Mouse (Mus musculus): ENCODE data around the gene Hexa. TPM values are rescaled to one million over a fixed set of nuclear protein-coding genes. Genes with fewer than 3 reads are reported as not detected.

Hexa gene
- total and polyA plus RNA-seq, 3 experiments: 44.3 to 54.0 TPM; not detected in 1

DNA sequence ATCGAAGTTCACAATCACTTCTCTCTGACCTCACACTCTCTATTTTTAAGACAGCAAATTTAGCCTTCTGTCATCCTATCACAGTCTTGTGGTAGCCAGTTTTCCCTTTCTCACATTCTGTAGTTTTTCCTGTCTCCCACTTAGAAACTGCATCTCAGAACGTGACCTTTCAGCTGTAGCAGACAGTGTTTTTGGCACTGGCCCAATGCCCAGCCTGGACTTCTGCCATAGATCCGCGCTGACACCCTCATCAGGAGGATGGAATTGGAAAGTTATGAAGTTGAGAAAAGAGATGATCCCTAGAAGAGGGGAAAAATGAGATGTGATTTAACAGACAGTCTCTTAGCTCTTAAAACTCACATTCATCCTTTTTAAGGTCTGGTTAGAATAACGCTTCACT, 20.4 kb upstream of the Hexa start:
- Histone ChIP-seq H3K36me3 (ENCODE audit: control insufficient read depth in 1 of 2, insufficient read depth in 2 of 2, low read length in 2 of 2) (peaks cover 0 to 10% of the 10 kb centered on the region in 2 experiments; a peak in 2 of 4 replicates), H3K9me3 (replicated peaks; ENCODE audit: insufficient read depth, low read length) (no peaks in the 10 kb centered on the region), H3K4me3 (ENCODE audit: control insufficient read depth in 1 of 2, insufficient read depth in 1 of 2, low read depth in 2 of 2, low read length in 2 of 2) (no peak overlapping the region), H3K79me2 (ENCODE audit: control insufficient read depth, insufficient read depth, low read length, poor library complexity) (no peaks in the 10 kb centered on the region), H3K9ac (ENCODE audit: control insufficient read depth, low read depth, low read length, poor library complexity, severe bottlenecking) (no peak overlapping the region), H3K27ac (ENCODE audit: control insufficient read depth, low read depth, low read length) (no peak overlapping the region), H3K27me3 (ENCODE audit: control insufficient read depth in 1 of 2, insufficient read depth in 2 of 2, low read length in 2 of 2) (peaks cover 0 to 2% of the 10 kb centered on the region in 2 experiments; a peak in 2 of 4 replicates), H3K4me1 (ENCODE audit: control insufficient read depth in 1 of 2, insufficient read depth in 2 of 2, low read length in 2 of 2) (peaks cover 0 to 15% of the 10 kb centered on the region in 2 experiments; a peak in 2 of 4 replicates)
- no peak for DNase-seq (ENCODE audit: low read depth, low spot score)
- TF ChIP-seq TCF12 (IDR thresholded peaks at IDR 0.05; ENCODE audit: low read depth, low read length) (no peak), ZMIZ1 (IDR thresholded peaks at IDR 0.05; ENCODE audit: low read depth, low read length) (no peak), MAZ (IDR thresholded peaks at IDR 0.05; ENCODE audit: low read depth, low read length) (no peak), E2F4 (IDR thresholded peaks at IDR 0.05; ENCODE audit: borderline replicate concordance, low read depth, low read length) (no peak), ELF1 (IDR thresholded peaks at IDR 0.05; ENCODE audit: low read depth, low read length) (no peak), ETS1 (IDR thresholded peaks at IDR 0.05; ENCODE audit: low read depth, low read length) (no peak), POLR2A (IDR thresholded peaks at IDR 0.05; ENCODE audit: control insufficient read depth in 1 of 2, insufficient read depth in 1 of 2, low read depth in 1 of 2, low read length in 2 of 2, poor library complexity in 1 of 2) (no peak), MYC (IDR thresholded peaks at IDR 0.05; ENCODE audit: low read depth, low read length) (no peak), NELFE (IDR thresholded peaks at IDR 0.05; ENCODE audit: low read depth, low read length) (no peak), CTCF (IDR thresholded peaks at IDR 0.05 in 2 of 3, conservative IDR thresholded peaks at IDR 0.05 in 1 of 3; ENCODE audit: control insufficient read depth in 1 of 3, insufficient read depth in 1 of 3, low read depth in 2 of 3, low read length in 3 of 3, poor library complexity in 1 of 3, severe bottlenecking in 1 of 3) (no peak), NRF1 (IDR thresholded peaks at IDR 0.05; ENCODE audit: insufficient read depth, low read depth, low read length, poor library complexity, severe bottlenecking) (no peak), GATA1 (IDR thresholded peaks at IDR 0.05; ENCODE audit: low read depth, low read length) (no peak), POLR2AphosphoS2 (IDR thresholded peaks at IDR 0.05; ENCODE audit: low read length) (no peak), SMC3 (IDR thresholded peaks at IDR 0.05; ENCODE audit: low read depth, low read length) (no peak), GABPA (IDR thresholded peaks at IDR 0.05; ENCODE audit: low read depth, low read length) (no peak)

DNA sequence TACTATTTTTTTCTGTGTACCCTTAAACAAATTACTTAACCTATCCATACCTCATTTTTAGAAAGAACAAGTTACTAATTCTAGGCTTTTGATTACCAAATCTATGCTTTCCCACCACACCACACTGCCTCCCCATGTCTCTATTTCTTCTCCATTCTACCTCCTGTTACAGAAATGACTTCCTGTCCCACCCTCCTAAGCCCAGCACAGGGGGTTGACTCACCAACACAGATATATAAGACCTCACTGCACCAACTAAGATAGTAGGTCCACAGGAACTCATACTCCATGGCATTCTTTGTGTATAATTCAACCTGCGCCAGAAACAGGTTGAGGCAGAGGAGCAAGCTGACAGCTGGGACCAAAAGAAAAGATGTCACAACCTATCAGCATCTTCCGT, 19.9 kb upstream of the Hexa start:
- H3K9me3 ChIP-seq (replicated peaks; ENCODE audit: insufficient read depth, low read length): no peaks in the 10 kb centered on the region
- H3K27me3 ChIP-seq (ENCODE audit: control insufficient read depth in 1 of 2, insufficient read depth in 2 of 2, low read length in 2 of 2): peaks cover 0 to 2% of the 10 kb centered on the region in 2 experiments; a peak in 2 of 4 replicates
- TF ChIP-seq JUND (IDR thresholded peaks at IDR 0.05; ENCODE audit: low read depth, low read length) (no peak), USF2 (IDR thresholded peaks at IDR 0.05; ENCODE audit: borderline replicate concordance in 1 of 2, insufficient read depth in 1 of 2, low read depth in 1 of 2, low read length in 2 of 2) (no peak), MAFK (IDR thresholded peaks at IDR 0.05; ENCODE audit: borderline replicate concordance, low read depth, low read length) (no peak), SIN3A (IDR thresholded peaks at IDR 0.05; ENCODE audit: low read length) (no peak), MEF2A (IDR thresholded peaks at IDR 0.05; ENCODE audit: extremely low read depth, insufficient replicate concordance, low read depth, low read length, poor library complexity, severe bottlenecking) (no peak), CTCF (IDR thresholded peaks at IDR 0.05 in 2 of 3, conservative IDR thresholded peaks at IDR 0.05 in 1 of 3; ENCODE audit: control insufficient read depth in 1 of 3, insufficient read depth in 1 of 3, low read depth in 2 of 3, low read length in 3 of 3, poor library complexity in 1 of 3, severe bottlenecking in 1 of 3) (no peak), MAZ (IDR thresholded peaks at IDR 0.05; ENCODE audit: low read depth, low read length) (no peak), ETS1 (IDR thresholded peaks at IDR 0.05; ENCODE audit: low read depth, low read length) (no peak), MYB (IDR thresholded peaks at IDR 0.05; ENCODE audit: low read depth, low read length) (no peak), EP300 (IDR thresholded peaks at IDR 0.05; ENCODE audit: low read depth in 1 of 2, low read length in 2 of 2) (no peak), RCOR1 (IDR thresholded peaks at IDR 0.05; ENCODE audit: low read depth, low read length) (no peak), TCF12 (IDR thresholded peaks at IDR 0.05; ENCODE audit: low read depth, low read length) (no peak), ELF1 (IDR thresholded peaks at IDR 0.05; ENCODE audit: low read depth, low read length) (no peak), BHLHE40 (IDR thresholded peaks at IDR 0.05; ENCODE audit: borderline replicate concordance, low read depth, low read length) (no peak), ZNF384 (IDR thresholded peaks at IDR 0.05; ENCODE audit: low read depth, low read length) (no peak)
- no peak overlapping the region for H3K9ac ChIP-seq (ENCODE audit: control insufficient read depth, low read depth, low read length, poor library complexity, severe bottlenecking)
- H3K36me3 ChIP-seq (ENCODE audit: control insufficient read depth in 1 of 2, insufficient read depth in 2 of 2, low read length in 2 of 2): peaks cover 0 to 10% of the 10 kb centered on the region in 2 experiments; a peak in 2 of 4 replicates
- H3K27ac ChIP-seq (ENCODE audit: control insufficient read depth, low read depth, low read length): no peak overlapping the region
- no peak overlapping the region for H3K4me3 ChIP-seq (ENCODE audit: control insufficient read depth in 1 of 2, insufficient read depth in 1 of 2, low read depth in 2 of 2, low read length in 2 of 2)
- peak; percentile 54 for DNase-seq (ENCODE audit: low read depth, low spot score)
- no peaks in the 10 kb centered on the region for H3K79me2 ChIP-seq (ENCODE audit: control insufficient read depth, insufficient read depth, low read length, poor library complexity)
- peaks cover 0 to 15% of the 10 kb centered on the region in 2 experiments; a peak in 2 of 4 replicates for H3K4me1 ChIP-seq (ENCODE audit: control insufficient read depth in 1 of 2, insufficient read depth in 2 of 2, low read length in 2 of 2)
